Comparison of ENCODE assay signal across 8 mouse cellular contexts in the genomic region with DNA sequence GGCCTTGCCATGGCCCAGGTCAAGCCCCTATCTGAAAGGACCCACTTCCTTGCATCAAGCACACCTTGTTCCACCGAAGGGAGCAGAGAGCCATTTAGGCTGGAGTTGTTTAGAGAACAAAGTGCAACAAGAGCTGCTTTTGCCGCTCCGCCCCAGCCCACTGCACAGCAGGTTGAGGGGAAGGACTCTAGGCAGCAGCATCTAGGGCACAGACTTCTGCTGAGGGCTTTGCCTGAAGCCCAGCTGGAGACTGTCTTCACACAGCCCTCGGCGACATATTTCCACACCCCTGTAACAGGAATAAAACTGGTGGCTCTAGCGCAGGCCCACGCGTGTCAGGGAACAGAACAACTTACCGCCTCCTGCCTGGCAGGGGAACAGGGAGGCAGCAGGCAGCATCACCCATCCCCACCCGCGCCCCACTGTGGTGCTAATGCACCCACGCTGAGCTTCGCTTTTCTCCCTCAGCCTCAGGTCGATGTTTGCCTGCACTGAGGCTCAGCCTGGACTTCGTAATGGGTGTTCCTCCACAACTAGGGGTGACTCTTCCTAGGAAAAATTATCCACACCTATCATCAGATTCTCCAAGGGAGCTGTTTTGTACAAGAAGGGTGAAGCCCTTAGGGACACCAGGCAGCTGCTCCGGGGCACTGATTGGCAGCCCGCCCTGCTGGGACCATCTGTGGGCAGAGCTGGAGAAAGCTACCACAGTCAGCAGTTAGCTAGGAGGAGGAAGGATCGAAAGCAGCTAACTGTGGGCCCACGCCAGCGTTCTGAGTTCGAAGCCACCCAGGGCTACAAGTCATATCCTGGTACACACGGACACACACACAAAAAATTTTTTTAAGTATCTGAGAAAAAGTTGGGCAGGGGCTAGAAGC. TPM values are rescaled to one million over a fixed set of nuclear protein-coding genes. Genes with fewer than 3 reads are reported as not detected.
DNase-seq lines count a peak whose midpoint lies in the region; ATAC-seq lines count a peak whose summit lies in the region.

A gene (plus strand): TSS at position 10 of the 881 bp plus-strand sequence.
A gene (minus strand): TSS at position 20 of the 881 bp plus-strand sequence.

- no peaks in the 10 kb centered on the region for H3K27me3 ChIP-seq in embryonic facial prominence, embryonic 13.5 days
- H3K27me3 ChIP-seq in hindbrain, embryonic 12.5 days = no peaks in the 10 kb centered on the region

- H3K4me2 ChIP-seq in embryonic facial prominence, embryonic 13.5 days = peak within 1 kb of the TSS; percentile 79
- peak within 1 kb of the TSS; percentile 94 for H3K4me2 ChIP-seq in hindbrain, embryonic 12.5 days (replicated peaks)

- H3K4me1 ChIP-seq in embryonic facial prominence, embryonic 13.5 days = peaks cover 51% of the 10 kb centered on the region
- H3K4me1 ChIP-seq in hindbrain, embryonic 12.5 days = peaks cover 42% of the 10 kb centered on the region

- peak; percentile 31 for DNase-seq in urinary bladder, adult 2 months (ENCODE audit: low spot score)
- no peak for DNase-seq in urinary bladder, postnatal 25 days (ENCODE audit: low spot score)
- DNase-seq in layer of hippocampus, postnatal 36 days = peak; percentile 90 to 91
- DNase-seq in lung, postnatal 10 days = peak; percentile 74
- DNase-seq in right cerebral cortex, adult 18-20 months = peak; percentile 96

- H3K9ac ChIP-seq in embryonic facial prominence, embryonic 13.5 days = peak within 1 kb of the TSS; percentile 98
- H3K9ac ChIP-seq in hindbrain, embryonic 12.5 days = peak within 1 kb of the TSS; percentile 95

- H3K27ac ChIP-seq in embryonic facial prominence, embryonic 13.5 days = peak within 1 kb of the TSS; percentile 99
- peak within 1 kb of the TSS; percentile 97 for H3K27ac ChIP-seq in hindbrain, embryonic 12.5 days

- H3K36me3 ChIP-seq in embryonic facial prominence, embryonic 13.5 days = peaks cover 56% of the 10 kb centered on the region
- peaks cover 49% of the 10 kb centered on the region for H3K36me3 ChIP-seq in hindbrain, embryonic 12.5 days

- peak within 1 kb of the TSS; percentile 82 for H3K4me3 ChIP-seq in embryonic facial prominence, embryonic 13.5 days
- H3K4me3 ChIP-seq in hindbrain, embryonic 12.5 days = peak within 1 kb of the TSS; percentile 85

- 21% methylated on average over 22 of the region's 22 CpGs for WGBS in embryonic facial prominence, embryonic 13.5 days
- WGBS in hindbrain, embryonic 12.5 days = 27% methylated on average over 22 of the region's 22 CpGs

- no peaks in the 10 kb centered on the region for H3K9me3 ChIP-seq in embryonic facial prominence, embryonic 13.5 days
- no peaks in the 10 kb centered on the region for H3K9me3 ChIP-seq in hindbrain, embryonic 12.5 days (replicated peaks)

- no peak for ATAC-seq in embryonic facial prominence, embryonic 13.5 days (ENCODE audit: insufficient number of reproducible peaks, insufficient read depth, low FRiP score, low TSS enrichment, low read depth)
- peak; percentile 26 for ATAC-seq in hindbrain, embryonic 12.5 days (ENCODE audit: low FRiP score)
- no peak for ATAC-seq in granulocyte monocyte progenitor cell, adult 5-6 weeks (replicated peaks; ENCODE audit: poor library complexity, severe bottlenecking)

RNA-seq across cellular contexts. Expression of the first gene that starts in this region (rescaled TPM):
- polyA plus RNA-seq in urinary bladder, adult 2 months (2012; rRNA removed) = not detected in 2 replicates
- polyA plus RNA-seq in embryonic facial prominence, embryonic 13.5 days (2015; fragmentation: Nextera tagmentation; extraction: Ambion mirVana) = not detected in 2 replicates
- 0.93 and 1.0 TPM in 2 replicates for polyA plus RNA-seq in hindbrain, embryonic 12.5 days (2016; fragmentation: Nextera tagmentation; extraction: Ambion mirVana)
- total RNA-seq in layer of hippocampus, postnatal 36 days (2021) = 1 to 10 TPM in 1 of 2 experiments, not detected in 1; 2.2 TPM
- total RNA-seq in granulocyte monocyte progenitor cell, adult 5-6 weeks (2014; fragmentation: Nextera tagmentation) = not detected in 2 replicates
- not detected in 2 replicates for total RNA-seq in granulocyte monocyte progenitor cell, adult 5-6 weeks (2017)

RNA-seq across cellular contexts. Expression of the second gene that starts in this region (rescaled TPM):
- polyA plus RNA-seq in urinary bladder, adult 2 months (2012; rRNA removed) = 14.8 and 16.5 TPM in 2 replicates
- polyA plus RNA-seq in embryonic facial prominence, embryonic 13.5 days (2015; fragmentation: Nextera tagmentation; extraction: Ambion mirVana) = 367 and 452 TPM in 2 replicates
- 302 and 316 TPM in 2 replicates for polyA plus RNA-seq in hindbrain, embryonic 12.5 days (2016; fragmentation: Nextera tagmentation; extraction: Ambion mirVana)
- 100 to 1,000 TPM; 138 to 144 TPM for total RNA-seq in layer of hippocampus, postnatal 36 days (2021)
- total RNA-seq in granulocyte monocyte progenitor cell, adult 5-6 weeks (2014; fragmentation: Nextera tagmentation) = 196 and 197 TPM in 2 replicates
- total RNA-seq in granulocyte monocyte progenitor cell, adult 5-6 weeks (2017) = 38.1 and 43.1 TPM in 2 replicates

Comparison
In these comparisons a context has a peak if more than half of its experiments do, and no peak if none do; other contexts are left out.
1. RNA of the second gene that starts in this region (polyA plus RNA-seq): 367 to 452 TPM in embryonic facial prominence, embryonic 13.5 days and 302 to 316 TPM in hindbrain, embryonic 12.5 days; 14.8 to 16.5 TPM in urinary bladder, adult 2 months; every median in the first group is over 10 times any median in the second.